Mouse (Mus musculus): ENCODE data around the gene Hoxa9. TPM values are rescaled to one million over a fixed set of nuclear protein-coding genes. Genes with fewer than 3 reads are reported as not detected.

The Hoxa9 gene
- total RNA-seq (2021), result not detected

DNA sequence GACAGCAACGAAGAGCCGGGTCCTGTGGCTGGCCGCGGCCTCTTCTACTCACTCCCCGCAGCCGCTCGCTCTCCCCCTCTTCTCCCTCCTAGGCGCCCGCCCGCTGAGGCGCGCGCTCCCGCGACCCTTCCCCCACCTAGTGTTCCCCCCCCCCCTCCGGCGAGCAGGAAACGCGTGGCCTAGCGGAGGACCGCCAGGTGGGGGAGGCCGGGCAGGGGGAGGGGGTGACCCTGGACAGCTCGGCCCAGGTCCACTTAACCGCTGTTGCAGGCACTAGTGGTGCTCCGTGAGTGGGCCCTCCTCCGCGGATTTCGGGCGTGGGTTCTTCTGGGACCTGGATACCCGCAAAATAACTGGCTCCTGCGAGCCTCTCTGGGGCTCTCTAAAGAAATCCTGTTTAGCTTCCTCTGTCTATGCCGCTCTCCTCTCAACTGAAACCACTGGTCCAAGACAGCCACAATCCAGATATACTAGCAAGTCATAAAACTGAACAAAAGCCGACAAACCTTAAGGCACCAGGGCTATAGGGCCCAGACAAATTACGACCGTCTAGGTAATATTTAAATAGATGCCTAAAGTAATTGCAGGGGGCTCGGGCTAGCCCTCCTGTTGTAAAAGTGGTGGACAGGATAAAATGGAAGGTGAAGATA is at the start of gene Hoxa9:
Hoxa9 (minus strand) TSS at position 574 of the 650 bp plus-strand sequence.
- no peak for DNase-seq (ENCODE audit: low spot score in 2 of 2)
- intact Hi-C loops (cut with DNase I), result no loop called here

DNA sequence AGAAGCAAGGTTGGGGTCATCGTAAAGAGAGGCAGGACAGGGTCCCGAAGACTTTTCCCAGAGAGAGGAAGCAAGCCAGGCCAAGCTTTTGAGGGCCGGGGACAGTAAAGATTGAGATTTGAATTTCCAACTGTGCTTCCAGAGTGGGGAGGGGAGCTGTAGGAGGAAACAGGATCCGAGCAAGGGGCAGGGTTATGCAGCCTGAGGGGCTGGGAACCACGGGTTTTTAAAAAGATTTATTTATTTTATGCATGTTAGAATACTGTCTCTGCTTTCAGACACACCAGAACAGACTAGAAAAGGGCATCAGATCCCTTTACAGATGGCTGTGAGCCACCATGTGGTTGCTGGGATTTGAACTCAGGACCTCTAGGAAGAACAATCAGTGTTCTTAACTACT is 46.0 kb upstream of the Hoxa9 start:
- no peak for DNase-seq (ENCODE audit: low spot score in 2 of 2)
- intact Hi-C loops (cut with DNase I), result no loop called here

DNA sequence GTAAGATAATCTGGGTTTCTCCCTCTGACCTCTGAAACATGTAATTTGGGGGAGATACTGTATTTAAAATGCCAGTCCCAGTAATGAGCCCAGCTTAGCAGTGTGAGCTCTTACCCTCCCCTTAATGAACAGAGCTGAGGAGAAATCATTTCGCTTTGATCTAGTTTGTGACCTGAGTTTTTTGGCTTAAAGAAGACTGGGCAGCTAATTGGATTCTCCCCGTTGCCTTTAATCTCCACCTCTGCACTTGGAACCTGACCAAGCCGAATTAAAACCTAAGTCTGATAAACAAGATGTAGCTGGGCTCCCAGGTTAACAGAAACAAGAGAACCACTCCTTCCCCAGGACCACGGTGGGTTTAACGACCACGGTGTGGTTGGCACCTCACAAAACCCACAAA is 45.5 kb upstream of the Hoxa9 start:
- intact Hi-C loops (cut with DNase I), result no loop called here
- no peak for DNase-seq (ENCODE audit: low spot score in 2 of 2)

DNA sequence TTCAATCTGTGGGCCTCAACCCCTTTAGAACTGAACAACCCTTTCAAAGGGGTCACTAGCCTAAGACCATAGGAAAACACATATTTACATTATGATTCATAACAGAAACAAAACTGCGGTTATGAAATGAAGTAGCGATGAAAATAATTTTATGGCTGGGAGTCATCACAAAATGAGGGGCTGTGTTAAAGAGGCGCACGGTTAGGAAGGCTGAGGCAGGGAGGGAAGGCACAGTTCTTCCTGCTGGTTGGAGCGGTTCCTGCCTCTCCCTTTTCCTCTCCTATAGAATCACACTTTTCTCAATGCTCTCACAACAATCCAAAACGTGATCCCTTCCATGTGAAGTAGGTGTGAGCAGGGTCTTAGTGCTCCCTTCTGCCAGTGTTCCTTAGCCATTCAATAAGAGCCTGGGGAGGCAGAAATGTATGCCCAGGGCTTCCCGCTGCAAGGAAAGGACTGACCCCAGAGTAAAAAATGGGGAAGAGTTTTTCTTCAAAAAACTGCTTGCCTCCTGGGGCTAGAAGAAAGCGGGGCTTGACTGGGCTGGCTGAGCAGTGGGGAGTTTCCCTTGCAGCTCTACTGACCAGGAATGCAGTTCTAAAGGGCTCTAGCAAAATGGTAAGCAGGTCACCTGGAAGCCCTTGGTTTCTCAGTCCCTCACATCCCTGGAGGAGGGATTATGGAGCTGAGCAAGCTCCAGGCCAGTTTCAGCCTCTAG is 44.8 kb upstream of the Hoxa9 start:
- no peak for DNase-seq (ENCODE audit: low spot score in 2 of 2)
- intact Hi-C loops (cut with DNase I), result no loop called here

DNA sequence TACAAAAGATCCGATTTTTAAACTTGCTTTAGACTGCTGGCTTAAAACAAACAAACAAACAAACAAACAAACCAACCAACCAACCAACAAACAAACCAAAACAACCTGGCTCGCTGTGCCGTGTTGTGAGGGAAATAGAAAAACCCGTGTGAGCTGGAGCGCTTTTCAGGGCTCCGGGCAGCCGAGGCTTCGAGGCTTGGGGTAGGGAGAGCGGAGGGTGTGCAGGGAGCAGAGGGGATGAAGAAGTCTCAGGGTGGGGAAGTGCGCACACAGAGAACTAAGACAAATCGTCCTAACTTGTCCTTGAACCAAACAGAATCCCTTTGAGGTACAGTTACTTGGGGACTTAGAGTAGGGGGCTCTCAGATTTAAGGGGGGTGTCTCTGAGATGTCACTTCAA is 43.7 kb upstream of the Hoxa9 start:
- intact Hi-C loops (cut with DNase I), result no loop called here
- DNase-seq (ENCODE audit: low spot score in 2 of 2), result no peak

DNA sequence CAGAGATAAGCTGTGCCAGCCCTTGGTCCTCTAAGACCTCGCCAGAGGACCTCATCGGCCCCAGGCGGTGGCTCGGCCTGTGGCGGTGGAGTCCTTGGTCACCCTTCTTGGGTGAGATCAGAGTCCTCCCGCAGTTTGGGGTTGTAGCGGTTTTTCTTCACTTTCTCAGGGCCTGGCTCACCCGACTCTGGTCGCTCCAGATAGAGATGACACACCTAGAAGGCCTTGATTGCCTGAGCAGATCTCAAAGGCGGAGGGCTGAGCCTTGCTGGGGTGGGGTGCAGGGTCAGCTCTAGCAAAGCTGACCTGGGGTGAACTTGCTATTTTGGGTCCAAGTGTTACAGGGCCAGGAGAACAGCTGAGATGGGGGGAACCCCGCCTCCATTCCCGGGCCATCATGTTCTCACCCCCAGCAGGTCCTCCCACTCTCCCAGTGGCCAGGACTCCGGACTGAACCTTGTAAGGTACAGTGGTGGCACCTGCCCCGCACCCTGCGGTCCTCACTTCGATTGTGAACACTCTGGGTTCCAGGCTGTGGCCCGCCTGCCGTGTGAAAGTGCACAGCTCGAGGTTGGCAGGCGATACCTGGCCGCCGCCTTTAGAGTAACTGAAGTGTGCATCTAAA is 42.9 kb upstream of the Hoxa9 start:
- DNase-seq (ENCODE audit: low spot score in 2 of 2), result no peak
- intact Hi-C loops (cut with DNase I), result no loop called here

DNA sequence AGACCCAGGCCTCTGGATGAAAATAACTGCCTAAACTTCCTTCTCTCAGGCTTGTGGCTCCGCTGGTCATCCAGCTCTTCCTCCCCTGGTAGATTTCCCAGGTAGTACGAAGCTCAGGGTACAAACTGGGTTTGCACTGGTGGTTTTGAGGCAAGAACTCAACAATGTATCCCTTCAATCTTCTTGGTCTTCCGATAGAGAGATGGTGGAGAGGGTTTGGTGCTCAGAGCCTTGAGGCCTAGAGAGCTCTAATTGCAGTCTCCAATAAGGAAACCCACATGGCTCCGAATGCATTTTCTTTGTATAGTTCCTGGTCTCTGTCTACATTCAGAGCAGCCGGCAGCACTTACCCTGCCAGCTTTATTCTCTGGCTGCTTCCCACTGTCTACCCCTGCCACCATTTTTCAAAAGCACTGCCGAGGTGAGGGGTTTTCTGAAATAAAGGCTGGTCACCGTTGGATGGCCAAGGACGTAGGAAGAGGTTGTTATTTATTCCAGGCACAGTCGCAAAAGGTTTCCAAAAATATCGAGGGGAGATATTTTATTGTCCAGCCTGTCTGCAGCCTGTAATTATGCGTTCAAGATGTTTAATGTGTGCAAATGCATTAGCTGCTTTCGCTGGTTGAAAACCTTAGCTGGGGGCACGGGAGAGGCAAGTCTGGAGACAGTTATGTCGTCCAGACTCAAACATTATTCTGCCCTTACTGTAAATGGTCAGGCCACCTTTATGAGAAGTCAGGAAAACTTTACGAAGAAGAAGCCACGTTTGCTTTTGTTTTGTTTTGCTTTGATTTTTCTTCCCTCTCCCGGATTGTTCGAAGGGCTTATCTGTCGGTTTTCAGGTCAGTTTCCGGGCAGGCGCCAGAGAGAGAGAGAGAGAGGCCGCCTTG is 42.1 kb upstream of the Hoxa9 start:
- DNase-seq (ENCODE audit: low spot score in 2 of 2), result no peak
- intact Hi-C loops (cut with DNase I), result no loop called here

DNA sequence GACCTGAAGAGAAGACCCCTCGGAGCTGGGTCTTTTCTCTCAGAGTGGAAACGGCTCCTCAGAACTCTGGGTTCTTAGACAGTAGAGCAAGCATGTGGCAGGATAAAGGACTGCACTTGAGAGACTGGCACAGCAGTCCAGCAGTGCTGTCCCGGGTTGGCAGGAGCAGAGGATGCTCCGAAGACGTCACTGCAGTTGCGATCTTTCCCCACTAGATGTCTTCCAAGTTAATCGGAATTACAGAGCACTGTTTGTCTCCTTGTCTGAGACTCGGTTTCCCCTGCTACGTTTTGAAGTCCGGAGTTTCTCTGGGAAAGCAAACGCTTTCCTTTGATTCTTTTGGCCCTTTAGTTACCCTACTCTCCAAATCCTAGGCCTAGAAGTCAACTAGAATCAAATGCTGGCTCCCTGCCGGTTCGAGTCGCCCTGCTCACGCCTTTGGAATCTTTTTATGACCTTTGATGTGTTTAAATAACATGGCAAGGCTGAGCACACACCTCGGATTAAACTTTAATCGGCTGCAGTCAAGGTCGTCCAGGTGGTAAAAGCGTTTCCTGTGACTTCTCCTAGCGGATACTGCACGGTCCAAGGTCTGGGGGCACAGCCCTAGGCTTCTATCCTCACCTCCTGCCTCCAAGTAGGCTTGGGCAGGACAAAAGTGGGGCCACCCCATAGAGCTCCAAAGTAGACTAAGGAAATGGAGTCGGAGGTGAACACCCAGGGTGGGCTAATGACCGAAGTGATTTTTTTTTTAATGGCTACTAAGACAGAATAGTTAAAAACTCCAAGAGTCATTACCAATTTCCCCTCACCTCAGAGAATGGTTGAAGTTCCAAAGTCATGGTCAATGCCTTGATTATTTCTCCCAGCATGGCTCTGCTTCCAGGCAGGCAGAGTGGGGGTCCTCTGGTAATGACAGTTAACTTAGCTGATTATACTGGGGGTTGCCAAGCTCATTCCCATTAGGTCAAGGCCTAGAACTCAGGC is 39.9 kb upstream of the Hoxa9 start:
- no peak for DNase-seq (ENCODE audit: low spot score in 2 of 2)
- intact Hi-C loops (cut with DNase I), result loop anchor here (2.0 kb wide), 1 partner anchor 306 kb away; no protein-coding TSS in a partner anchor

DNA sequence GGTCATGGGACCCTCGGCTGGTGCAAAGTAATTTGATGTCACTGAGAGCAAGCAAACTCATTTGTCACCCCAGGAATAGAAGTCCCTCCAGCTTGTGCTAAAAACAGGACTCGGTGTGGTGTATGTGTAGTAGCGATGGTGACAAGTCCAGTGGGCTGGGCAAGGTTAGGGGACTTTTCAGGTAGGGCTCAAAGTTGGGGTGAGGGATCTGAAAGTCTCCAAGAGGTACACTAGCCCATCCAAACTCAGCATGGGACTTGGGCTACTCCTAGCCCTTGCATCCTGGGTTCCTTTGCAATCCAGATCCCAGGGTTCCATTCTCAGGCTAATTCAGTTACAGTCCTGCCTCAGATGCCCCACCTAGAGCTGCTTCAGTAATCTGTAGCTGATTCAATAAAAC is 37.9 kb upstream of the Hoxa9 start:
- DNase-seq (ENCODE audit: low spot score in 2 of 2), result no peak
- intact Hi-C loops (cut with DNase I), result loop anchor here (10.0 kb wide), 2 partner anchors 46 to 1094 kb away; partner anchors contain the start of gene Evx1

DNA sequence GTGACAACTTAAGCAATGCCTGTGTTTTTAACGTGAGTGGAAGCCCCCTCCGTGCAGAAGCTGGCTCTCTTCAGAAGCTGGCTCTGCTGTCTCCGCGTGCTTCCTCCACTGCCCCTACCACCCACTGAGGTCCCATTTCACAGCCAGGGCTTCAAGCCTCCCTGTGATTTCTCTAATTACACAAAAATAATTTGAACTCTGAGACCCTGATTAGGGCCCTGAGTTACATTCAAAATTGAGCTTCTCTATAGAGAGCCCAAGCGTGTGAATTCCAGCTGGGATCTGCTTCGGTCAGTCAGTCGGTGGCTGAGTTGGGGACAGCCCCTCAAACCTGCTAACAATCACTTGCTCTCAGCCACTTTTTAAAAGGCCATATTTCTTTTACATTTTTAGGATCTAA is 37.5 kb upstream of the Hoxa9 start:
- no peak for DNase-seq (ENCODE audit: low spot score in 2 of 2)
- intact Hi-C loops (cut with DNase I), result loop anchor here (10.0 kb wide), 2 partner anchors 46 to 1094 kb away; partner anchors contain the start of gene Evx1

DNA sequence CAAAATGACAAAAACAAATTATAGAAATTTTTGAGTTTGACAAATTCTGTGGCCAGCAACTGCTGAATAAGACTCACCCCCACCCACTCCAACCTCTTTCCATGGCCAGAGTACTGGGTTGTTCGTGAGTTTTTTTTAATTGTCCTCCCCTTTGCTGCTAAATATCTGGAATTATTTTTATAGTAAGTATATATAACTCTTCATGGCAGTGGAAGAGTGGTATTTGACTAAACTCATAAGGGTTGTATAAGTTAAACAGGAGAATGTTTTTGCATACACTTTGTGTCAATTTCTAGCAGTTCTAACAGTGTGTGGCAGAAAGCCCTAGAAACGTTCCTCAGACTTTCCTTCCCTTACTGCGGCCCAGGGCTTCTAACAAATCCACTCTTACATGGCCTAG is 36.8 kb upstream of the Hoxa9 start:
- intact Hi-C loops (cut with DNase I), result loop anchor here (10.0 kb wide), 2 partner anchors 47 to 1093 kb away; partner anchors contain the start of gene Evx1
- DNase-seq (ENCODE audit: low spot score in 2 of 2), result no peak

DNA sequence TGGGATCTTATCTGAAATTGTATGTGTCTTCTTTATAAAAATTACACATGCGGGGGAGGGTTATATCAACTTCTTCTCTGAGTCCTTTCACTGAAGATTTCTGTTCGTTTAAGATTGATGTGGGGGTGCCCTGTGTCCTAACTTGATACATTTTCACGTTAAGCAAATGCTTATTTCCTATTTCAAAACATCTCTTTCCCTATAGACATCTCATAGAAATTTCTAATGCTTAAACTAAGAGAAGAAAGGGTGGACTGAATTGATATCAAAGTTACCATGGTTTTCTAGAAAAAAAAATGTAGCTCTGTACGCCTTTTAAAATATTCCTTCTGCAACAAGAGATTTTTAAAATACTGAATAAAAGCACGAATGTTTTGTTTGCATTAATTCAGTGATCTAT is 36.3 kb upstream of the Hoxa9 start:
- DNase-seq (ENCODE audit: low spot score in 2 of 2), result no peak
- intact Hi-C loops (cut with DNase I), result loop anchor here (10.0 kb wide), 2 partner anchors 48 to 1092 kb away; partner anchors contain the start of gene Evx1

DNA sequence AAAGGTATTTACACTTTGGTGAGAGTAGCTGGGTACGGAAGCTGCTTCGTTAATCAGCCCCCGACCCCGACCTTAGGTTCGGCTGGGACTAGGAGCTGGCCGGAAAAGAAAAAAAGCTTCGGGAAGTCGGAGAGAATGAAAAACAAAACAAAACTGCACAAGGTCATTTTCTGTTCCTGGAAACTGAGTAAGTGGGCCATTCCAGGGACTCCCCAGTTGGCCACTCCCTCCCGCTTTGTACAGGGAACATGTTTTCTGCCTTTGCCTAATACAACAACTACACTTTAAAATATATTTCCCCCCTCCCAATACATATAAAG is 35.7 kb upstream of the Hoxa9 start:
- DNase-seq (ENCODE audit: low spot score in 2 of 2), result no peak
- intact Hi-C loops (cut with DNase I), result loop anchor here (10.0 kb wide), 2 partner anchors 48 to 1092 kb away; partner anchors contain the start of gene Evx1

DNA sequence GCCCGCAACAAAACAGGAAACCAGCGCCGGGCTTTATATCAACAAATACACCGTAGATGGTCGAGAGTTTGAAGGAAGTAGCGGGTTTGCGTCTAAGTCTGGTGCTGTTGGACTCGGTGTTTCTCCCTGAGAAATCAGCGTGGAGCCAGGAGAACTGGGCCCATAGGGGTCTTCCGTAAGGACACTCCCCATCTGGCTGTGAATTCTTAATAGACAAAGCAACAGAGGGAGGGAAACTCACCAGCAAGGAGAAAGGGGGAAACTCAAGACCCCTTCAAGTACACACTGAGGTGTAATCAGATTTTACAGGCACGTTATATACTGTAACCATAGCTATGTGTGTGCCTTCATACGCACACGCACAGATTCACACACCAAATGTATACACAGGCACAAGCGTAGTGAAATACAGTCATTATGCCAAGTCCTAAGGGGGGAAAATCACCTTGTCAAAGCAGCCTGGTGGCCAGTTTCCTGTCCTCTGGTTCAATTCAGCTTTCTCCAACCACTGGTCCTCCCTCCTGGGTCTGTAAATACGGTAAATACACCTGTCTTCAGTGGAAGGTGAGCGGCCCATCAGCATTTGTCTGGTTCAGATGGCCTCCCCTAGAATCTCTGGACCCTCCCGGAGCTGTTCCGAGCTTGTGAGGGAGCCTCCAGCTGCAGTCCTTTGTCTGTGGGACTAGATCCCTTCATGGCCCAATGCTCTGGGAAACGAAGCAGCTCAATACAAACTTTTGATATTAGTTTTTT is 35.2 kb upstream of the Hoxa9 start:
- intact Hi-C loops (cut with DNase I), result loop anchor here (10.0 kb wide), 2 partner anchors 49 to 1091 kb away; partner anchors contain the start of gene Evx1
- DNase-seq (ENCODE audit: low spot score in 2 of 2), result no peak

DNA sequence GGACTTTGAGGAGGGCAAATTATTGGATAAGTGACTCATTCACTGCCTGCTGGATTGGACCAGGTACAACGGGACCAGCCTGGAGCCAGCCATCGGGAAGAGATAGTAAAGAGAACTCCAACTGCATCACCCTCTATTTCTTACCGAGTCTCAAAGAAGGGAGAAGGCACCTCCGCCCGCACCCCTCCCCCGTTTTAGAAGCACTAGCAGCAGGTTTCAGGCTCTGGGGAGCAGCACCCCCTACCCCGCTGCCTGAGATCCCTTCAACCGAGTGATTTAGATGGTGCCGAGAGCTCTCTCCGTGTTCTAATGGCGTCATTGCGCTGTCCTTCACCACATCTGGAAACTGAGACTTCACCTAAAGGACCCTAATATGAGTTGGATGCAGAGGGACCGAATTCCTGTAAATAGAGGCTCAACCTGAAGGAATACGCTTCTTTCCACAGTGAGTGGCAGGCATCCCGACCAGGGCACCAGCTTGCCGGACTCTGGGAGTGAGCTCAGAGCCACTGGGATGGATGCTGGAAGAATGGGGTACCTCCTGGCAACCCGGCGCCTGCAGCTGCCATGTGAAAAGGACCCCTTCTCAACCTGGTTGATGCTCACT is 34.5 kb upstream of the Hoxa9 start:
- intact Hi-C loops (cut with DNase I), result loop anchor here (10.0 kb wide), 2 partner anchors 49 to 1091 kb away; partner anchors contain the start of gene Evx1
- DNase-seq (ENCODE audit: low spot score in 2 of 2), result no peak

DNA sequence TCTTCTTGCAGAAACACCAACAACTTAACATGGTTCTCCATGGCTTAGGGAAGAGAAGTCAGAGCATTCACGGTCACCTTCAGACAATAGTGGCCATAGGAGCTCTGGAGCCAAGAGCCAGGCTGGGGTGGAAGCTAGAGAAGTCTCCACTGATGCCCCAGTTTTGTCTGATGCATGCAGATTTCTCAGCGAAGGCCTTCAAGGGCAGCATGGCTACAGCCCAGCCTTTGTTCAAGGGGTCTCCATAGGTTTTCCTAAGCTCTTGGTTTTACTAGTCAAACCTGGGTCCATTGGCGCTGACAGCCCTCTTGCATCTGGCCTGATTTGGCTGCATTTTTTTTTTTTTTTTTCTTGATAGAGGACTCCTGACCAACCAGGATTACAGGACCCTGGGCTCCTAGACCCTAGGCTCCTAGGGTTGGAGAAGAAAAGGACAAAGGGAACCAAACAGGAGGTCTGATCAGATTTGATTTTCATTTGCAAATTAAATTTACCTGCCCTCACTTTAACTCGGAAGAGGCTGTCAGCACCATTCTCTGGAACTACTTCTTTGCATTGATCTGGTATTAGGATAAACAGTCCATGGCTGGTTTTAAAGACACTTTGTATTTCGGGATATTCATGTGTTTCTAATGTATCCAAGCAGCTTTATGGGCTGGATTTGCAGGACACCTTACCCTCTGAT is 33.4 kb upstream of the Hoxa9 start:
- intact Hi-C loops (cut with DNase I), result loop anchor here (10.0 kb wide), 2 partner anchors 51 to 1089 kb away; partner anchors contain the start of gene Evx1
- DNase-seq (ENCODE audit: low spot score in 2 of 2), result no peak

DNA sequence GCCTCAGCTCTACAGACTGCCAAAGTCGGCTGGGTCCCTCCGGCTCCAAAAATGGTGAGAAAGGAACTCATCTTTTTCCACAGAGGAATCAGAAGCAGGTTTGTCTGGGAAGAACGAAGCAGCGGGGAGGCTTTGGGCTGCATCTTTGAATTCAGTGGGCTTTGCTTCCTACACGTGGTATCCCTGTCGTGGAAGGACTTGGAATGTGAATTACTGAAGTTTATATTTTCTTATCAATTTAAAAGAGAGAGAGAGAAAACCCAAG is 32.4 kb upstream of the Hoxa9 start:
- DNase-seq (ENCODE audit: low spot score in 2 of 2), result no peak
- intact Hi-C loops (cut with DNase I), result loop anchor here (10.0 kb wide), 2 partner anchors 52 to 1088 kb away; partner anchors contain the start of gene Evx1
